Mouse (Mus musculus) CD4-positive, CD25-positive, alpha-beta regulatory T cell, adult 4 months (primary cell): ENCODE data around the gene Galntl5. TPM values are rescaled to one million over a fixed set of nuclear protein-coding genes. Genes with fewer than 3 reads are reported as not detected.
"Not testable (repeated sequence)": the region's sequence is repeated elsewhere in the genome, so short reads cannot be mapped to it uniquely, and the experiment has no call there.

Source experiments
- ATAC-seq: one replicate; pipeline ENCODE4 v1.8.0; 2017
- polyA plus RNA-seq, 2 experiments: library from polyadenylated mRNA; unstranded; fragments of 100-300 nt; shearing (Covaris generic); gene quantifications; one replicate each; pipeline ENCODE4 v1.2.1; 2017

The Galntl5 gene
- polyA plus RNA-seq, 2 experiments from 2014 or later = not detected

DNA sequence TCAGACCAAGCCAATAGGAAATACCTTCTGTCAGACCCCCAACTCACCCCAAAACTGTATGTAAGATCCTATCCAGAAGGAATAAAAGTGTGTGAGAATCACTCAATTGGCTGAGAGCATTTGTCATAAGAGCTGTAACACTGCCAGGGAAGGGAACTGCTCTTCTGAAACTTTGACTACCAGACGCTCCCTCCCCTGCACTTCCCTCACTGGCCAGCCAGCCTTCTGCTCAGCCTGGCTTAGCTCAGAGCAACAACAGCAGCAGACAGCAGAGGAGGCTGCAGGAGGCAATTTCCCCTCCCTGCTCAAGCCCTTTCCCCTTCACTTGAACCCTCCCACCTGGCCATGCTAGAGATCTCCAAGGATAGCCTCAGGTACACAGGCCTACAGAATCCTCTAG lies 30.6 kb downstream of the Galntl5 start:
- no peak for ATAC-seq

DNA sequence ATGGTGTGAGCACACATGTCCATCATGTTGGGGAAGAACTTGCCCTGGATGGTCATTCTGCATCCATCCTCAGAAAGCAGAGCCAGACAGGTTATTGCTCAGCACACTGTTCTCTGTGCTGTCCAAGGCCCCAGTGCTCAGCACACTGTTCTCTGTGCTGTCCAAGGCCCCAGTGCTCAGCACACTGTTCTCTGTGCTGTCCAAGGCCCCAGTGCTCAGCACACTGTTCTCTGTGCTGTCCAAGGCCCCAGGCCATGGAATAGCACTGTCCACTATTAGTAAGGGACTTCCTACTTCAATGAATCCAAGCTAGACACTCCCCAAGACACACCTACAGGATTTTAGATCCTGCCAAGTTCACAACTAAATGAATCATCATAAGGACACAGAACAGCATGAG lies 32.0 kb downstream of the Galntl5 start:
- not testable (repeated sequence) for ATAC-seq

DNA sequence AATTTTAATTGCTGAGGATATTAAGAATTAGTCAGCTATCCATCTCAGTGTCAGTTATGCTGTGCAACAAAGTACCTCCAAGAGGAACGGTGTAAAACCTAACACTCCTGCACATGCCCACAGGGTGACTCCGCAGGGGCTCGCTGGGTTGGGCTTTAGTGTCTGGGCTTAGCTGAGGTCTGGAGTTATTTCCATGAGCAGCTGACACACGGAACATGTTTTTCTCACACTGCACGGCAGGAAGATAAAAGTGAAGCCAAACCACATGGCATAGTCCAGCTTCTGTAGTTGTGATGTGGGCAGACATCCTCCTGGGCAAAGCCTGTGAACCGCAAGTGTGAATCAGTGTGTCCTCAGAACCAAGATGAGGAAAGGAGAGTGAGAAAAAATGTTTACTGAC lies 33.7 kb downstream of the Galntl5 start:
- ATAC-seq = no peak

DNA sequence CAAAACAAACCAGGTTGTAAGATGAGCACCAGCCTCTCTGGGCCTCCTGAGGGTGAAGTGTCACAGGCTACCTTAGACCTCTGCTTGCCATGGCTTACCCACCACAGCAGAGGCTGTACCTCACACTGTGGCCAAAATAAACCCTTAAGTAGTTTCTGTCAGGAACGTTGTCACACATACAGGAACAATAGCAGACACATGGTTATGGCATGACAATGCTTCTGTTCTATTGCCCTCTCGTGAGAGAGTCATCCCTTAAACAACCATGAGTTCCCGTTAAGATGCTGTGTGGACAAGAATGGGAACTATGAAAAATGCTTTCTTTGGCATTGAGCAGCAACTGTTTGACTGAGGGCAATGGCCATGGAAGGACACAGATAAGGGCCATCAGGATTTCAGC lies 40.3 kb downstream of the Galntl5 start, which contains the start of gene Galnt11:
Gene Galnt11, plus strand, starts transcription at position 301 of the 400 bp plus-strand sequence.
- ATAC-seq = no peak

DNA sequence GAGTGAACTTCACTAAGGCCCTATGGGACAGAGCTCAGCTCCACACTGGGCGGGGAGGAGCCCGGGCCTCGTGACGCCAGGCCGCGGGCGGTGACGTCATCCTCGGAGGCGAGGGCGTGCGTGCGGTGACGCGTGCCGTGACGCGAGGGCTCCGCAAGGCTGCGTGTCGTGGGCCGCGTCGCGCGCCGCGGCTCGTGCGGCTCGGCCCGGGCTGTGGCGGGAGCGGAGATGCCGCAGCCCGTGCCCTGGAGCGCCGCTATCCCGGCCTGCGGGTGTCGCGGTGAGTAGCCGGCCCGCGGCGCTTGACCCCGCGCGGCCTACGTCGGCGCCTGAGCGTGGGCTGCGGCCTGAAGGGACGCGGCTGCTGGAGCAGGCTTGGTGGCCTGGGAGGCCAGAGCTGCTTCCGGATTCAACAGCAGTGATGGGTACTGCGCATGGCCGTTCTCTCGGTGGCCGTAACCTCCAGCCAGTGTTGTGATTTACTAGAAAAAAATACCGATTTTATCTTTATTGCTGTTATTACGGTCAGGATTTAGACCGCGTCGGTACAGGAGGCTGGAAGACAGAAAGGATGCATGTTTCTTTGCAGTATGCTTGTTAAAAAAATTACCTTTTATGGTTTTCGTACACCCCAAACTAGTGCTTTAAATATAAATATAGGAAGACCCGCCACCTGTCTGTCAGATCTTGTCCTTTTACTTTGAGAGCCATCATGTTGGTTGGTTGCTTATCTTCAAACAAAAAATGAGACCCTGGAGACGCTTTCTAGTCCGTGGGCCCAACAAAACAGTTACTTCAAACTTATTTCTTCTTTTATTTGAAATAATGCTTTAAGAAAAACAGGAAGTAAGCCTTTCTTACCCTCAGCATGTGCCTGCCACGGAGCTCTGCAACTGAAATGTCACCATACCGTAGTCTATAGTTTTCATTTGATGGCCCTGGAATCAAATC lies 41.8 kb downstream of the Galntl5 start, which contains the start of gene E130116L18Rik:
Gene E130116L18Rik, minus strand, starts transcription at position 402 of the 951 bp plus-strand sequence.
- peak; percentile 98 for ATAC-seq

DNA sequence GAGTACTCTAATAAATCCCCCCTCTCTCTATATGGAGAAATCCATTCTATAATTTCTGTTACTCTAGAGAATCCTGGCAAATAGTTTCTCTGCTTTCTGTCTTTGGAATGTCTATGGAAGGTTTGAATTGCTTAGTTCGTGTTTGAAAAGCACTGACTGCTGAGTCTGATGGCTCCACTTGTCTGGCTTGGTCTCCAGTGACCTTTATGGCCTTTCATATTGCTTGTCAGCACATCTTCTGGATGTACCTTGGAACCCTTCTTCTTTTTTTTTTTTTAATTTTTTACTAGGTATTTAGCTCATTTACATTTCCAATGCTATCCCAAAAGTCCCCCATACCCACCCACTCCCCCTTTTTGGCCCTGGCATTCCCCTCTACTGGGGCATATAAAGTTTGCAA lies 43.1 kb downstream of the Galntl5 start:
- ATAC-seq = not testable (repeated sequence)

DNA sequence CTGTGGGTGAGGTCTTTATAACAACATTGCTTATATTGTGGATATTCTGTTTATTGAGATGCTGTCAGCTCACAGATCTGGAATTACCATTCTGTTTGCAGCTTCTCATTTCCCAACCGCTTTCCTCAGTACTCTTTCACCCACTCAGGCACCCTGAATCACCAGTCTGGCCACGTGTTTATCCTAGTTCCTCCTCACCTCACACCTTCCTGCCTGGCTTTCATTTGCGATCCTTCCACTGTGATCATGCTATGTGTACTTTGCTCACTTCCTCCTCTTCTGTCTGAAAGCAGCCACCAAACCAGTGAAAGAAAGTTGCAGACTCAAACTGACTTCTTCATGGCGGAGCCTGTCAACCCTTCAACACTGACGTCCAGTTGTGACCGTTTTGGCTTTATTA lies 61.8 kb downstream of the Galntl5 start:
- ATAC-seq = no peak

DNA sequence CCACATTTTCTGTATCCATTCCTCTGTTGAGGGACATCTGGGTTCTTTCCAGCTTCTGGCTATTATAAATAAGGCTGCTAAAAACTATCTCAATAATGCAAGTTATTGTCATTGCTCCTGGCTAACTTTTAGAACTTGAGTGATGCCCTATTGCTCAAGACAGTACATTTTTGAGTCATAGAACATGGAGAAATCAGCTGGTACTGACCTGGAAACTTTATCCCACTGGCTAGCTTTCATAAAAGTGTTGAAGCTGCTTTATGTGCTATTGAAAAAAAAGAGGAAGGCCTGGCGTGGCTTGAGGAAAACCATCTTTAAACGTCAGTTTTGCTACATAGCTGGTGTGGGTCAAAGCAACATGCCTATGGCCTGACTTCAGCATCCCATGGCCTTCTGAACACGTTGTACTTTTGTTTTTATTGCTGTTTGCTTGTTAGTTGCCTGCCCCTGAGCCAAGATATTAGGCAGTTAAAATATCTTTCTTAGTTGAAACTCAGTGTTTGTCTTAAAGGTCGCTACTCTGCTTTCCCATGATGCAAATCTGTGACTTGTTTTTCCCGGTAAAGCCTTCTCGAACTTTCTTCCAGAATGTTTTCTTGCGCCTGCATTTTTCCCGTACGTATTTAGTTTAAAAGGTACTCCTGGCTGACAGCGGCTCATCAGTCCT lies 64.7 kb downstream of the Galntl5 start:
- no peak for ATAC-seq

DNA sequence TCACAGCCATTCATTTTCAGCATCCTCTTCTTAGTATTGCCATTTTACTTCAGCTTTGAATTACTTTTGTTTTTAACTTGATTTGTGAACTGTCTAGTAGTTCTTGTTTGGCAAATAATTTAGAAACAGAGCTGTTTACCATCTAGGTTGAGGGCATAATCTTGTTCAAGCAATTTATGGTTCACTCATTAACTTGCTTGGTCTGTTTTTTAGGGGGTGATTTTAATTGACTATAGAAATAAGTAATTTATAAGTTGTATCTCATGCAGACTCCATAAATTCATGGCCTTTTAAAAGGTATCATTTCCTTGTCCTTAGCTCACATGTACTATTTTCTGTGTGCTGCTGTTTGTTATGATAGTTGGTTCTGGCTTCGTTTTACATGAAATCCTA lies 65.2 kb downstream of the Galntl5 start:
- no peak for ATAC-seq

DNA sequence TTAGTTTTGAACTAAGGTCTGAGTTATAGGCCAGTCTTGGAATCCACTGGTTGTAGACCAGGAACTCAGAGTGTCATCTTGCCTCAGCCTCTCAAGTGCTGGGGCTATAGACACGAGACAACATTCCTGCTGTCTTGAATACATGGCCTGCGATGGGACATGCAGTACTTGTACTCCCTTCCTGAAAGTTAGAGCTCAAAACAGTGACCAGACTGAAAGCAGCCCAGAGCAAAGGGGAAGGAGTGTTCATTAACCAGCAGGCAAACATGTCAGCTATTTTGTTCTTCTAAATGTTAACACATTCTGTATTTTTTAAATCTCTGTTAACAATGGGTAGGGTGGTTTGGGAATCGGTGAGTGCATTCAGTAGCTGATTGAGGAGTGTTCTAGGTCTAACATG lies 65.8 kb downstream of the Galntl5 start:
- ATAC-seq = no peak

DNA sequence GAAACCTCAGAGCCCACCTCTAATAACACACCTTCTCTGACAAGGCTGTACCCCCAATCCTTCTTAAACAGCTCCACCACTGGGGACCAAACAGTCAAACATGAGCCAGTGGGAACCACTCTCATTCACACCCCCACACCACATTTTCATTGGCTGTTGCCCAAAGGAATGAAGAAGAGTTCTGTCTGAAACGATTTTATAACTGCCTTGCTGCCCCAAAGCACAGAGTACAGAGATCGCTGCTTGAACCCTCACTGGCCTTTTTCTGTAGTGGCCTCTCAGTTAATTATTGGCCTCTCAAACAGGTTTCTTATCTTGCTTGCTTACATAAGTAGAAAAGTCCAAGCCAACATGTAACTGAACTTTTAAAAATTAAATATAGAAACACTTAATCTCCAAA lies 71.2 kb downstream of the Galntl5 start:
- no peak for ATAC-seq

DNA sequence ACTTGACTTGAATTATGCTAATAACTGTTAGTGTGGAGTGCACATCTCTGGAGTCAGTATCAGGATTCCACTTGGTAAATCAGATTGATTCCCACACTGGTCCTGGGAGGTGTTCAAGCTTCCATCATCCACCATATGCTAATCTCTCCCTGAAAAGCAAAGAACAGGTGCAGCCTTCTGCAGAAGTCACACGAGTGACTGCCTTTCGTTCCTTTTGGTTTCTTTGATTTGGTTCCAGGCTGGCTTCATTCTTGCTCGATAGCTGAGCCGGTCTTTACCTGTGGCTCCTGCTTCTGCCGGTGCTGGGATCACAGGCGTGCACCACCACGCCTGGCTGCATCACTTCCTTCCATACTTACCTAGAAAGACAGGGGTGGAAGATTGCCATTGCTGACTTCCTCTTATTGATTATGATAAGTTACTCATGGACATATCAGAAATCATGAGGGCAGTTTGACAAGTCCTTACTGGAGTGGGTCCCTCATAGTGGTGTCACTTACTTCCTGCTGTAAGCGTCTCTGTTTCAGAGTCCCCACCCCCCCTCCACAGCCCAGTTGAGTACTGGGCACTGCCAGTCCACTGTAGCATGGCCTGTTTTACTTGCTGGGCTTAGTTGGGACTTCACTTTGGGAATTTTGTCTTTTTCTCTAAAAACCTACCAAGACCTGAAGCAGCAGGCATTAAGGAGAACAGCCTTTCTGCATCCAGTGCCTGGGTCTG lies 71.7 kb downstream of the Galntl5 start:
- ATAC-seq = no peak

DNA sequence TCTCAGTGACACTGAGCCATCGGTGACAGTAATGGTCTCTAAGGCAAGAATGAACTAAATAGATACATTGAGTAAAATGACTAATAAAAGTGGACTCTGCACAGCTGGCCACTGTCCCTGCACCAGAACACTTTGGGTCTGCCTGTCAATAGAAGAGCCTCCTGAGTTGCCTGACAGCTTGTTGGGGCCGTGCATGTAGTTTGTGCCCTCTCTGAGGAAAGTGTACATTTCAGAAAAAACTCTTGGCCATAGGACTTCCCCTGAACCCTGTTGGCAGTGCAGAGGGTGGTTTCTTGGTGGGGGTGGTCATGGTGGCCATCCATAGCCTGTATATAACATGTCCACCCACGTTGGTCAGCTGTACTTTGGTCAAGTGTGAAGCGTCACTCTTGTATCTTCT lies 73.2 kb downstream of the Galntl5 start:
- no peak for ATAC-seq

DNA sequence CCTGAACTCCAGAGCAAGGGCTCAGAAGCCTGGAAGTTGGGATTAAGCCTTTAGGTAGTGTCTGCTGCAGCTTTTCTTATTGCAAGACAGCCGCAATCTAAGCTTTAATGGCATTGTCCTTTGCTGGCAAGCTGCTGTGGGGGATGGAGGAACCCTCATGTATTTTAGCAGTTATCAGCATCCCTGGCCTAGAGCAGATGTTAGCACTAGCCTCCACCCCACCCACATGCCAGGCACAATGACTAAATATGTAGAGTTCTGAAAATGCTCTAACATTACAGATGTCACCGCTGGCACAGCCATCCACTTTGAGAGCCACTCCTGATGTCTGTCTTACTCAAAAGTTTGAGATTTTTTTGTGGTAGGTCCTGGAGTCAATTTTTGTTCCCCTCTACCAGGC lies 75.4 kb downstream of the Galntl5 start:
- no peak for ATAC-seq

DNA sequence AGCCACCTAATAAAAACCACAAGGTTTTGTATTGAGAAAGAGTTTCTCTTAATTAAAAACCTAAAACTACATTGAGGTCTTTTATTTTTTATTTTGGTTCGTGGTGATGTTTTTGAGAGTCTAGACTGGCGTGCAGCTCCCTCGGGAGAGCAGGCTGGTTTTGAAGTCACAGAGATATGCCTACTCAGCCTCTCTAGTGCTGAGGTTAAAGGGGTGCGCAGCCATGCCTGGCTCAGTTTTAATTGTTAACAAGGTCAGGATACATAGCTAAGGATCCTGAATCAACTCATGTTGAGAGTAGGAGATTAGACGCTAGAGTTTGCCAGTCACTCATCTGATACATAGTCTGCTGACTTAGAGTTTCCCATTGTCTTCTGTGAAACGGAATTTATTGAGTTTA lies 80.2 kb downstream of the Galntl5 start:
- ATAC-seq = no peak

DNA sequence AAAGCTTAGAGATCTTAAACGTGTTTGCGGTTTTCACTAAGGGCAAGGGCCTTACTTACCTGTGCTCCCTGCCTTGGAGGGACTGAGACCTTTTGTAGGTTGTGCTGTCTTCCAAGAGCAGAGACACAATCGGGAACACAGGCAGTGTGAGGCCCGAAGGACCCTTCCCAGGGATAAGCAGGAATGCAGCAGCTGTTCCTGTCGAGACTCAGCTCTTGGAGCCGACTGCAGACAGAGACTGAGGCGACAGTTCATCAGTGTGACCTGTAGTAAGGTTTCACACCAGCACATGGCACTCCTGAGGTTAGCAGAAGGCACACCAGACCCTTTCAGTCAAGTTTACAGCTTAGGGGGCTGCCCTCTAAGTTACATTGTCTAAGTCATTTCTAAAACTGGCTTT lies 81.0 kb downstream of the Galntl5 start:
- no peak for ATAC-seq

DNA sequence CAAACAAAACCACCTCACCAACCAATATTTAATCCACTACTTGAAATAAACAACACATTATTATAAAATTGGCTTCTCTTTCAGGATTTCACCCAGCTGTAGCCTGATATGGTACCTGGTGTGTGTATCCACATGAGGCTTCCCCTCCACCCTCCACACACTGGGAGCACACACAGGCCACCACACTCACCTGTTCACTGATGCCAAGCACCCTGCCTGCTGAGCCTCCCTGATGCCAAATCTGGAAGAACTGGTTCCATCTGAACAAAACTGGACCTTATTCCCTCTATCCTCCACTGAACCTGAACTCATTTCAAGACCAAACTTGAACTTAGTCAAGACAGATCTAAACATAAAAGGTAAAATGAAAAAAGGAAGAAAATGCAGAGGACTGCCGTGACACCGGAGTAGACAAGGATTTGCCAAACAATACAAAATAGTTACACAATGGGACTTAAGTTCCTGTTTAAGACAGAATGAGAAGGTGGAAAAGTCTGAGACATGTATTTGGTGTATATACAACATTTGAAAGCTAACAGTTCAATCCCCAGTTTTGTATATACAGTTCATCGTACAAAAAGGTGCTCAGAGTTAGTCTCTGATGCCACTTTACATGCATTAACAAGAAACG lies 87.1 kb downstream of the Galntl5 start:
- ATAC-seq = no peak

Other genes starting within 250 kb of the Galntl5 start
- gene Prkag2, start 80.8 kb upstream of the Galntl5 start, polyA plus RNA-seq = 10 to 100 TPM; 22.7 to 26.9 TPM
- 1 to 10 TPM; 6.8 to 7.0 TPM for gene Galnt11, start 40.4 kb downstream of the Galntl5 start, polyA plus RNA-seq
- gene E130116L18Rik, start 41.7 kb downstream of the Galntl5 start, polyA plus RNA-seq = not detected